15 mouse cellular contexts compared by ENCODE assay signal in genomic region chr11:105365611-105366010, GRCm38 (mm10).
DNase-seq lines count a peak whose midpoint lies in the region; ATAC-seq and TF ChIP-seq lines count a peak whose summit lies in the region.
"Had no signal": no experiment of that assay in that cellular context is flagged by ENCODE, and none has a peak within 500 bp of the region (broad histone marks: within the 10 kb centered on the region; RNA-seq: fewer than 3 reads in every experiment).

No protein-coding gene starts in this region.

- H3K36me3 ChIP-seq in heart, embryonic 12.5 days = no peaks in the 10 kb centered on the region
- H3K36me3 ChIP-seq in liver, embryonic 16.5 days (ENCODE audit: control insufficient read depth, insufficient read depth) = no peaks in the 10 kb centered on the region
- H3K36me3 ChIP-seq: limb, embryonic 12.5 days had no signal

- H3K27me3 ChIP-seq in heart, embryonic 12.5 days (replicated peaks) = no peaks in the 10 kb centered on the region
- peaks cover 12% of the 10 kb centered on the region for H3K27me3 ChIP-seq in liver, embryonic 16.5 days (ENCODE audit: control insufficient read depth, insufficient read depth, low read depth, low read length)
- H3K27me3 ChIP-seq: Patski had no signal

- ATAC-seq in heart, embryonic 12.5 days (ENCODE audit: insufficient number of reproducible peaks, low FRiP score) = no peak
- ATAC-seq in liver, embryonic 16.5 days (ENCODE audit: low read depth) = no peak; the same call in 1 of the 2 replicates
- ATAC-seq: Patski had no signal

- H3K27ac ChIP-seq in heart, embryonic 12.5 days (ENCODE audit: poor library complexity, severe bottlenecking) = peak overlapping the region; percentile 26; the same call in 1 of the 2 replicates
- H3K27ac ChIP-seq in liver, embryonic 16.5 days (ENCODE audit: low read length) = peak overlapping the region; percentile 62
- 0 out of 2 replicates have a peak overlapping the region, but pooled peaks have one; percentile 12 for H3K27ac ChIP-seq in olfactory bulb, adult 2 months (ENCODE audit: insufficient read depth, low read depth, low read length)

- intact Hi-C loops in heart, postnatal 25 days (cut with DNase I) = no loop called here

- no peak overlapping the region for H3K4me3 ChIP-seq in heart, embryonic 12.5 days
- H3K4me3 ChIP-seq in liver, embryonic 16.5 days (ENCODE audit: low read depth, low read length) = no peak overlapping the region
- H3K4me3 ChIP-seq in olfactory bulb, adult 2 months (ENCODE audit: insufficient read depth, low read depth, low read length) = no peak overlapping the region
- H3K4me3 ChIP-seq: limb, embryonic 12.5 days; myocyte had no signal

- peaks cover 73% of the 10 kb centered on the region for H3K4me1 ChIP-seq in heart, embryonic 12.5 days (replicated peaks)
- peaks cover 57% of the 10 kb centered on the region for H3K4me1 ChIP-seq in liver, embryonic 16.5 days (ENCODE audit: control insufficient read depth, low read depth, low read length)
- H3K4me1 ChIP-seq in olfactory bulb, adult 2 months (ENCODE audit: control insufficient read depth, insufficient read depth, low read length) = peaks cover 35% of the 10 kb centered on the region

- H3K9me3 ChIP-seq in heart, embryonic 12.5 days (replicated peaks) = no peaks in the 10 kb centered on the region
- H3K9me3 ChIP-seq in liver, embryonic 16.5 days (replicated peaks; ENCODE audit: control insufficient read depth, low read length) = no peaks in the 10 kb centered on the region
- H3K9me3 ChIP-seq: limb, embryonic 12.5 days had no signal

- H3K9ac ChIP-seq in heart, embryonic 12.5 days = peak overlapping the region; percentile 73; the same call in 1 of the 2 replicates
- H3K9ac ChIP-seq in liver, embryonic 16.5 days (ENCODE audit: low read depth, low read length) = peak overlapping the region; percentile 27; the same call in 1 of the 2 replicates
- H3K9ac ChIP-seq: limb, embryonic 12.5 days had no signal

- H3K4me2 ChIP-seq in heart, embryonic 12.5 days = peak overlapping the region; percentile 82
- H3K4me2 ChIP-seq in liver, embryonic 16.5 days (ENCODE audit: low read depth, low read length) = peak overlapping the region; percentile 57
- H3K4me2 ChIP-seq: limb, embryonic 12.5 days had no signal

- DNase-seq in heart, postnatal 25 days (ENCODE audit: low spot score) = no peak
- peak; percentile 35 for DNase-seq in spleen, adult 12 weeks (ENCODE audit: low spot score)
- DNase-seq in spleen, postnatal 36 days (ENCODE audit: low spot score in 2 of 2) = no peak
- no peak for DNase-seq in kidney, postnatal 36 days
- no peak for DNase-seq in gastrocnemius, postnatal 4 days (ENCODE audit: low spot score in 2 of 2)
- DNase-seq: adrenal gland, postnatal 10 days; cerebellum, adult 11 months; lung, postnatal 14 days; right cerebral cortex, adult 18-20 months had no signal

- no peak for TF ChIP-seq CTCF in olfactory bulb, adult 2 months (IDR thresholded peaks at IDR 0.05; ENCODE audit: insufficient read depth, low read depth, low read length)

- no peak for TF ChIP-seq POLR2A in olfactory bulb, adult 2 months (IDR thresholded peaks at IDR 0.05; ENCODE audit: insufficient read depth, low read depth, low read length)

- WGBS in heart, embryonic 12.5 days = 46% methylated on average over 3 of the region's 3 CpGs
- WGBS in liver, embryonic 16.5 days (ENCODE audit: insufficient replicate concordance) = 40% methylated on average over 3 of the region's 3 CpGs
- WGBS in olfactory bulb, adult 2 months = 98% methylated on average over 3 of the region's 3 CpGs

Comparison
In these comparisons a context has a peak if more than half of its experiments do, and no peak if none do; other contexts are left out.
1. H3K27ac ChIP-seq: peak in every context shown above with its lines; median percentile 62 in liver, embryonic 16.5 days; 26 in heart, embryonic 12.5 days; 12 in olfactory bulb, adult 2 months.